Mouse (Mus musculus) spleen, adult 12 weeks (tissue): ENCODE measurements around the gene Slc34a2.

ENCODE experiments used
- DNase-seq: peaks from one replicate; pipeline ENCODE4 v3.0.0; 2022; ENCODE audit warnings: low spot score

Slc34a2 gene

GRCm38 (mm10) chr5:53037781-53038180 is at the start of gene Slc34a2:
Slc34a2 (plus strand) TSS chr5:53038081.
- no peak for DNase-seq

GRCm38 (mm10) chr5:52990687-52991341 is 47.1 kb upstream of the Slc34a2 start:
- no peak for DNase-seq

GRCm38 (mm10) chr5:52992210-52992897 is 45.5 kb upstream of the Slc34a2 start:
- no peak for DNase-seq

GRCm38 (mm10) chr5:52993490-52994282 is 44.2 kb upstream of the Slc34a2 start:
- no peak for DNase-seq

- no peak for DNase-seq
Measured at GRCm38 (mm10) chr5:52995461-52995860, 42.4 kb upstream of the Slc34a2 start.

GRCm38 (mm10) chr5:52996145-52996544 is 41.7 kb upstream of the Slc34a2 start:
- DNase-seq: no peak

GRCm38 (mm10) chr5:52996601-52997000 is 41.3 kb upstream of the Slc34a2 start:
- DNase-seq: no peak

- DNase-seq: no peak
Measured at GRCm38 (mm10) chr5:52997032-52997431, 40.8 kb upstream of the Slc34a2 start.

- DNase-seq: no peak
Measured at GRCm38 (mm10) chr5:52998097-52998760, 39.7 kb upstream of the Slc34a2 start.

GRCm38 (mm10) chr5:53000169-53000872 is 37.6 kb upstream of the Slc34a2 start:
- no peak for DNase-seq

- no peak for DNase-seq
Measured at GRCm38 (mm10) chr5:53002599-53003203, 35.2 kb upstream of the Slc34a2 start.

GRCm38 (mm10) chr5:53003495-53003894 is 34.4 kb upstream of the Slc34a2 start:
- DNase-seq: no peak

- DNase-seq: no peak
Measured at GRCm38 (mm10) chr5:53003981-53004380, 33.9 kb upstream of the Slc34a2 start.

- DNase-seq: no peak
Measured at GRCm38 (mm10) chr5:53009027-53009769, 28.7 kb upstream of the Slc34a2 start.

GRCm38 (mm10) chr5:53009770-53010133 is 28.1 kb upstream of the Slc34a2 start:
- no peak for DNase-seq

- no peak for DNase-seq
Measured at GRCm38 (mm10) chr5:53011327-53011726, 26.6 kb upstream of the Slc34a2 start.

GRCm38 (mm10) chr5:53016606-53017005 is 21.3 kb upstream of the Slc34a2 start:
- no peak for DNase-seq

GRCm38 (mm10) chr5:53018316-53018715 is 19.6 kb upstream of the Slc34a2 start:
- no peak for DNase-seq

- DNase-seq: no peak
Measured at GRCm38 (mm10) chr5:53023432-53023831, 14.4 kb upstream of the Slc34a2 start.

GRCm38 (mm10) chr5:53023901-53024300 is 14.0 kb upstream of the Slc34a2 start:
- no peak for DNase-seq
